Mouse (Mus musculus) ZHBTc4 (cell line): ENCODE measurements at regions not wholly inside any gene's neighbourhood (a gene's known extent, or its start where the extent isn't known, plus 50 kb on each side); places are given as distances from the start of the nearest gene placed in this dataset.

Source experiments
- DNase-seq: peaks from one replicate; pipeline ENCODE4 v3.0.0-alpha.2; 2011; ENCODE audit warnings: low read depth, low spot score

- DNase-seq: no peak
These were observed 198.7 kb downstream of the Ipo11 start for GRCm38 (mm10) chr13:106738011-106738410.

GRCm38 (mm10) chr13:106734323-106734722 lies 202.4 kb downstream of the Ipo11 start:
- DNase-seq: no peak

DNA sequence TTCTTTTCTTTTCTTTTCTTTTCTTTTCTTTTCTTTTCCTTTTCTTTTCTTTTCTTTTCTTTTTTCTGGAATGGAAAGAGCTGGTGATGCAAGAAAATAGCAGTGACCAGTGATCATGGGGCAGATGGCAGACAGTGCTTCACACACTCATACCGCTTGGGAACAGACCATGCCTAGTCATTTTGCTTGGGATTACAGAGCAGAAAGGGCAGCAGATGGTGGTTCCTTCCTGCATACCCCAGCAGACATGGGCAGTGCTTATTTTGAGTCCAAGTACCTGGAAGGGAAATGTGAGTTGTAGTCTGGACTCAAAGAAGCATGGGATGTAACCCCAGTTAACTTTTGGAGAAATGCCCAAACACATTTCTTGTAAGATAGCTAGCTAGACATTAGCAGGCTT lies 203.9 kb downstream of the Ipo11 start:
- DNase-seq: no peak

DNA sequence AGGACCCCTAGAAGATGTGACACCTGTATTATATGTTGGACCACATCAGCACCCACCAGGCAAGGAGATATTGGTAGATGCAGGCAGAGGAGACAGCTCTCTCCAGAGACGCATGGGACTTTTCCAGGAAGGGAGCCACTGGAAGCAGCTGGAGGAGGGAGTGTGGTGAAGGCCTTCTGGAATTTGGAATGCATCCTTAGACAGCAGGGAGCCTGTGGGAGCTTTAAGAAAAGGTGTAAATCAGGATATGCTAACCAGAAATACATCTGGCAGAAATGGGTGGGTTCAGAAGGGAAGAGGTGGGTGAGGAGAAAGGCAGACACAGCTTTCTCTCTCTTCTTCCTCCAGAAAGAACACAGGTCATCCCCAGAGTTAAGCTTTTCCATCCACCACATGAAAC lies 213.4 kb downstream of the Ipo11 start:
- peak; percentile 5 for DNase-seq

DNA sequence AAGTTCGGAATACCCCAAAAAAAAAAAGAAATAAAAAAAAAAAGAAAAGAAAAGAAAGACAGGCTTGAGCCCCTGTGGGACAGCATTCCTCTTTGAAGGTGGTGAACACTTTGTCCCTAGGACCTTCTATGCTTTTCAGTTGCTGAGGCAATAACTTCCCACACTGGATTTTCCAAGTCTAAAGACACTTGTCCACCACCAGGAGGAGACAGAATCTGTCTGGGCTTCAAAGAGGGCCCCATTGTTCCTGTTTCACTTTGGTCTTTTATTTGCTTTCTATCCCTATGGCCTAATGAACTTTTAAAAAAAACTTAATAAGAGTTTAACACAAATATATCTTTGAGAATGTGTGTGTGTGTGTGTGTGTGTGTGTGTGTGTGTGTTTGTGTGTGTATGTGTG lies 215.6 kb downstream of the Ipo11 start:
- peak; percentile 29 for DNase-seq

DNA sequence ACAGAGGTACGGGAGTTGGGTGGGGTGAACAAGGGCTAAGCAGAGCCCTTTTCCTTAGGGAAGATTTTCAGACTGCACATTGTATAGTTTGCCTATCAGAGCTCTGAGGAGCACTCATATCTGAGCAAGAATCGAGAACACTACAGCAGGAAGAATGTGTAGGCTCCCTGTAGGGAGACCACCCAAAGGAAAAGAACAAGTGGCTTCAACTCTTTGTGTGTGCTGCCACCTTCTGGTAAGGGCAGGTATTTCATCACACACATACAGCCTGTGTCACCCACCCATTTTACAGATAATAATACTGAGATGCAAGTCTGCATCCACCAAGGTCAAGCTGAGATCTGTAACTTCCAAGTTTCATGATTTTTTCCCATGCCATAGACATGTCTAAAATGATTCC lies 221.0 kb downstream of the Ipo11 start:
- DNase-seq: peak; percentile 72

DNA sequence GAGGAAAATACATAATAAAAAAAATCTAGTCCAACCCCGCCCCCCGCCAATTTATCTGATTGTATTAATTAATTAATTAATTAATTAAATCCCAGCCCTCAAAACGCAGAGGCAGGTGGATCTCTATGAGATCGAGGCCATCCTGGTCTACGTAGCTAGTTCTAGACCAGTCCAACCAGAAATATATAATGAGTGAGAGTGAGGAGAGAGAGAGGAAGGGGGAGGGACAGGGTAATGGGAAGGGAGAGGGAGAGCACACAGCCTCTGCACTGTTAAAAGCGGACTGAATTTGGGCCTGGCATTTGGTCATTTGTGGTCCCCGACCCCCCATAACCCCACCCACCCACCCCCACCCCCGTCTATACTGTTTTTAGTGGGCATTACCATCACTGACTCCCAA lies 221.5 kb downstream of the Ipo11 start:
- no peak for DNase-seq

DNA sequence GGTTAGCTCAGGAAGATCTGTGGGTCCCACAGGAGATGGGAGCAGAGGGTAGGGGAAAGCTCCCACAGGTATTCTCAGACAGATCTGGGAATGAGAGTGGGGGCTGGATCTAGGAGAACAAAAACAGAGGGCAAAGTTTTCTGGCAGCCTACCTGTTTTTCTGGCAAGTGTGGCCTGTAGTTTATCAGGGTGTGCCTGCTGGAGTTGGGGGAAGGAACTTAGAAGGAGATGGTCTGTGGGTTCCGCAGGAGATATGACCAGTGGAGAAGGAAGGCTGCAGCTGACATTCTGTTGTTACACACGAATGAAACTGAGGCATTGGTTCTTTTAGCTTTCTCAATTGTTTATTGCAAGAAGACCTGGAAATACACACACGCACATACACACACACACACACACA lies 226.2 kb downstream of the Ipo11 start:
- DNase-seq: no peak

GRCm38 (mm10) chr13:106700376-106700775 lies 236.4 kb downstream of the Ipo11 start:
- DNase-seq: no peak

GRCm38 (mm10) chr13:106699957-106700356 lies 236.8 kb downstream of the Ipo11 start:
- no peak for DNase-seq

DNA sequence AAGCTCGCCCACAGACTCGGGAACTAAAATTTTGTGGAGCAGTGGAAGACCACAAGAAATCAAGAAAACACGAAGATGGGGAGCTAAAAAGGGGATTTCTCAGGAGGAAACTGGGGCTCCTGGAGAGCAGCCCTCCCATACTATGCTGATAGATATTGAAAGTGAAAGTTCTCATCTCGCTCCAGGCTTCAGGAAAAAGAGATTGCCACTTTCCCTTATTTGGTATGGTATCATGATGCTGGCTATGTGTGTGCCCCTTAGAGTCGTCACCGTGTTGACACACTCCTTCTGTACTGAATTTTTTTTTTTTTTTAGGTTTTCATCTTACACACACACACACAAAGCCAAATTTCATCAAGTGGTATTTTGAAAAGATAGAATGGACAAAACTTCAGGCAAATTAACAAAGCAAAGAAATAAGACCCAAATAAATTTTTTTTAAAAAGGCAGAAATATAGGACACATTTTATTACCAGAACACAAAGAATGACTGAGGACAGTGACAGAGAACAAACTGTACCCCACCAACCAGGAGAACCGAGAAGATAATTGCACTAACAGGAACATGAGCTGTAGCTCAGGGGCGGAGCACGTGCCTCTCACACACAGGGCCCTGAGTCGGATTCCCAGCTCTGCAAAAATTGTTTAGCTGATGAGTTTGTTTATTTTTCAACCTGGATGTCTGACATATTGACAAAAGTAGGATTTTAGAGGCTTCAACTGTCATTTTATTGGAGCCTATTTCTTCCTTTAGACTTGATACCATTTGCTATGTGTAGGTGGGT lies 244.8 kb downstream of the Ipo11 start:
- DNase-seq: no peak

DNA sequence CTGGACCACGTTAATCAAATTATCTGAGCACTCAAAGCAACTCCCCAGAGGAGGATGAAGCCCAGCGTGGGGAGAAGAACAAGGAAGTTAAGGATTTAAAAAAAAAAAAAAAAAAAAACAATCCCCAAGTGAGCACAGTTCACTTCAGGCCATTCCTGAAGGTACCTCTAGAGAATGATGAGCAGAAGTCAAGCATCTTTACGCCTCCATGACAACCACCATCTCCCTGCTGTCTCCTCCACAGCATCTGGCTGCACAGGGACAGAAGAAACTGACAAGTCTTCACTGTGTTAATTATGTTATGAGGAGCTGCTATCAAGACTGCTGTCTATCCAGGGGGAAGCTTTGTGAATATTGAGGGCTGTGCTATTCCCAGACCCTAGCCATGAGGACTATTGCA lies 246.6 kb downstream of the Ipo11 start:
- no peak for DNase-seq

GRCm38 (mm10) chr13:106689618-106690017 lies 247.1 kb downstream of the Ipo11 start:
- DNase-seq: no peak

DNA sequence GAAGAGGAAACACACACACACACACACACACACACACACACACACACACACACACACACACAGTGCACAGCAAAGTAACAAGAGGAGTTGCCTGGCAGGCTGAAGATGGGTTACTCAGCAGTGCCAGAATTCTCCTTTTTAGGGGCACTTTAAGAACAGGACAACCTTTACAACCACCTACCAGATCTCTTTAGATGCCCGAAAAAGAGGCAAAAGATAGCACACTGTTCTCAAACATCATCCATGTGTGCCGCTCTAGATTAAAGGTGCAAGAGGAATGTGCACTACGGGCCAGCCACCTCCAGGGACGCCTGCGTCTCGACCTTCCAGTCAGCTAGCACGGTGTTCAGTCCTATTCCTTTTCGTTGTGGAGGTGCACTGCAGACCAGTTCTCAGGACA lies 247.7 kb downstream of the Ipo11 start:
- no peak for DNase-seq

- no peak for DNase-seq
These were observed 267.1 kb downstream of the Ipo11 start for GRCm38 (mm10) chr13:106669665-106670064.

- DNase-seq: no peak
These were observed 274.6 kb downstream of the Ipo11 start for GRCm38 (mm10) chr13:106662195-106662594.

GRCm38 (mm10) chr13:106649363-106649762 lies 287.4 kb downstream of the Ipo11 start:
- DNase-seq: no peak

- DNase-seq: no peak
These were observed 293.3 kb downstream of the Ipo11 start for GRCm38 (mm10) chr13:106643302-106643975.

- no peak for DNase-seq
These were observed 297.9 kb downstream of the Ipo11 start for GRCm38 (mm10) chr13:106638706-106639385.

DNA sequence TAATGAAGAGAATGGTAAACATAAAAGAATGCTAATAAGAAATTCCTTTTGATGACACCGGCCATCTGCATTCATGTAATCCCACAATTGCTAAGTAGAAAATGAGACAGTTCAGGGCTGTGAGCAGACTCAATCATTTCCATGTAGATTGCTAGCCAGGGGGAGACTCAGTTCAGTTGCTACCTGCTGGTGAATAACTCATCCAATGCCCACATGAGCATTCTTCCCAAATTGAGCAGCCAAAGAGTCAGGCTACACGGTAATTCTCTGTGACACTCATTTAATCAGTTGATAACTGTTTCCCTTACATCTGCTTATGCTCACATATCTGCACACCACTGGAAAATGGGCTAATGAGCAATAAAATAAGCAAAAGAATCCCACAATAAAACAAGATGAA lies 345.0 kb downstream of the Ipo11 start:
- DNase-seq: no peak

- DNase-seq: no peak
These were observed 368.9 kb downstream of the Ipo11 start for GRCm38 (mm10) chr13:106567658-106568359.

GRCm38 (mm10) chr13:106562588-106562987 lies 374.2 kb downstream of the Ipo11 start:
- DNase-seq: no peak
